Mouse (Mus musculus): ENCODE results near the gene Pdxk. TPM values are rescaled to one million over a fixed set of nuclear protein-coding genes. Genes with fewer than 3 reads are reported as not detected.

Gene Pdxk
- polyA plus RNA-seq, 1 experiment from 2014 or later, result 19.2 TPM

GRCm38 (mm10) chr10:78470582-78471313, 6.0 kb upstream of the Pdxk start:
- peaks cover 10% of the 10 kb centered on the region for H3K4me1 ChIP-seq (replicated peaks)
- no peaks in the 10 kb centered on the region for H3K36me3 ChIP-seq
- H3K27me3 ChIP-seq, result peaks cover 5% of the 10 kb centered on the region; the same call in 1 of the 2 replicates
- H3K4me3 ChIP-seq, result no peak overlapping the region; the same call in 1 of the 2 replicates
- H3K9me3 ChIP-seq, result no peaks in the 10 kb centered on the region
- peak overlapping the region; percentile 2; the same call in 1 of the 2 replicates for H3K27ac ChIP-seq
- peak overlapping the region; percentile 23 for H3K4me2 ChIP-seq
- peak; percentile 75 for ATAC-seq (ENCODE audit: low FRiP score)
- WGBS, result 17% methylated on average over 15 of the region's 15 CpGs
- no peak overlapping the region for H3K9ac ChIP-seq

GRCm38 (mm10) chr10:78467761-78468310, 3.1 kb upstream of the Pdxk start:
- Histone ChIP-seq H3K27me3 (peaks cover 10% of the 10 kb centered on the region; the same call in 1 of the 2 replicates), H3K9ac (no peak overlapping the region), H3K4me2 (no peak overlapping the region), H3K4me1 (replicated peaks) (peaks cover 25% of the 10 kb centered on the region), H3K9me3 (no peaks in the 10 kb centered on the region), H3K27ac (no peak overlapping the region), H3K4me3 (no peak overlapping the region), H3K36me3 (no peaks in the 10 kb centered on the region)
- ATAC-seq (ENCODE audit: low FRiP score), result no peak
- 45% methylated on average over 2 of the region's 2 CpGs for WGBS

- Histone ChIP-seq H3K9me3 (no peaks in the 10 kb centered on the region), H3K36me3 (no peaks in the 10 kb centered on the region), H3K4me1 (replicated peaks) (peaks cover 25% of the 10 kb centered on the region), H3K27ac (no peak overlapping the region), H3K4me2 (no peak overlapping the region), H3K27me3 (peaks cover 10% of the 10 kb centered on the region; the same call in 1 of the 2 replicates), H3K9ac (no peak overlapping the region), H3K4me3 (no peak overlapping the region)
- WGBS, result 84% methylated on average over 9 of the region's 9 CpGs
- ATAC-seq (ENCODE audit: low FRiP score), result no peak
Observed at GRCm38 (mm10) chr10:78466647-78467046, 1.9 kb upstream of the Pdxk start.

GRCm38 (mm10) chr10:78465472-78465871, 697 bp upstream of the Pdxk start:
- no peak for ATAC-seq (ENCODE audit: low FRiP score)
- Histone ChIP-seq H3K27me3 (peaks cover 10% of the 10 kb centered on the region; the same call in 1 of the 2 replicates), H3K27ac (no peak overlapping the region), H3K4me1 (replicated peaks) (peaks cover 20% of the 10 kb centered on the region), H3K36me3 (no peaks in the 10 kb centered on the region), H3K9ac (no peak overlapping the region), H3K9me3 (no peaks in the 10 kb centered on the region), H3K4me2 (peak overlapping the region; percentile 99), H3K4me3 (no peak overlapping the region)
- 80% methylated on average over 3 of the region's 3 CpGs for WGBS

GRCm38 (mm10) chr10:78464201-78464791, 479 bp downstream of the Pdxk start:
- Histone ChIP-seq H3K4me1 (replicated peaks) (peaks cover 21% of the 10 kb centered on the region), H3K9ac (peak overlapping the region; percentile 83), H3K27me3 (peaks cover 10% of the 10 kb centered on the region; the same call in 1 of the 2 replicates), H3K4me2 (peak overlapping the region; percentile 99), H3K4me3 (peak overlapping the region; percentile 73), H3K9me3 (no peaks in the 10 kb centered on the region), H3K27ac (peak overlapping the region; percentile 72), H3K36me3 (no peaks in the 10 kb centered on the region)
- ATAC-seq (ENCODE audit: low FRiP score), result peak; percentile 66
- 2% methylated on average over 32 of the region's 32 CpGs for WGBS

- WGBS, result 90% methylated on average over 3 of the region's 3 CpGs
Observed at GRCm38 (mm10) chr10:78463769-78464167, 1.0 kb downstream of the Pdxk start.

GRCm38 (mm10) chr10:78462945-78463768, 1.6 kb downstream of the Pdxk start:
- ATAC-seq (ENCODE audit: low FRiP score), result no peak
- Histone ChIP-seq H3K4me1 (replicated peaks) (peaks cover 31% of the 10 kb centered on the region), H3K9ac (peak overlapping the region; percentile 83), H3K36me3 (no peaks in the 10 kb centered on the region), H3K27ac (no peak overlapping the region), H3K27me3 (peaks cover 10% of the 10 kb centered on the region; the same call in 1 of the 2 replicates), H3K4me2 (peak overlapping the region; percentile 99), H3K9me3 (no peaks in the 10 kb centered on the region), H3K4me3 (peak overlapping the region; percentile 73; the same call in 1 of the 2 replicates)
- WGBS, result 86% methylated on average over 8 of the region's 8 CpGs

More at GRCm38 (mm10) chr10:78463769-78464167, 1.0 kb downstream of the Pdxk start:
- peak overlapping the region; percentile 73 for H3K4me3 ChIP-seq
- peaks cover 25% of the 10 kb centered on the region for H3K4me1 ChIP-seq (replicated peaks)
- no peaks in the 10 kb centered on the region for H3K36me3 ChIP-seq
- H3K4me2 ChIP-seq, result peak overlapping the region; percentile 99
- H3K9ac ChIP-seq, result peak overlapping the region; percentile 83
- peaks cover 10% of the 10 kb centered on the region; the same call in 1 of the 2 replicates for H3K27me3 ChIP-seq
- H3K27ac ChIP-seq, result no peak overlapping the region
- no peak for ATAC-seq (ENCODE audit: low FRiP score)
- no peaks in the 10 kb centered on the region for H3K9me3 ChIP-seq

- peaks cover 45% of the 10 kb centered on the region for H3K4me1 ChIP-seq (replicated peaks)
Observed at GRCm38 (mm10) chr10:78461767-78462166, 3.0 kb downstream of the Pdxk start.

GRCm38 (mm10) chr10:78460463-78460862, 4.3 kb downstream of the Pdxk start:
- H3K4me3 ChIP-seq, result no peak overlapping the region
- no peak overlapping the region for H3K27ac ChIP-seq
- no peaks in the 10 kb centered on the region for H3K9me3 ChIP-seq
- H3K27me3 ChIP-seq, result peaks cover 10% of the 10 kb centered on the region; the same call in 1 of the 2 replicates
- H3K4me2 ChIP-seq, result no peak overlapping the region
- H3K36me3 ChIP-seq, result no peaks in the 10 kb centered on the region
- no peak for ATAC-seq (ENCODE audit: low FRiP score)
- no peak overlapping the region for H3K9ac ChIP-seq
- 50% methylated on average over 5 of the region's 5 CpGs for whole genome bisulfite sequencing
- peaks cover 47% of the 10 kb centered on the region for H3K4me1 ChIP-seq (replicated peaks)

More at GRCm38 (mm10) chr10:78461767-78462166, 3.0 kb downstream of the Pdxk start:
- Histone ChIP-seq H3K4me3 (no peak overlapping the region), H3K27ac (no peak overlapping the region), H3K9ac (no peak overlapping the region), H3K9me3 (no peaks in the 10 kb centered on the region), H3K36me3 (no peaks in the 10 kb centered on the region), H3K27me3 (peaks cover 10% of the 10 kb centered on the region; the same call in 1 of the 2 replicates), H3K4me2 (no peak overlapping the region)
- WGBS, result 76% methylated on average over 4 of the region's 4 CpGs
- no peak for ATAC-seq (ENCODE audit: low FRiP score)

- Histone ChIP-seq H3K36me3 (no peaks in the 10 kb centered on the region), H3K27me3 (0 out of 2 replicates have a peak, but pooled peaks cover 6% of the 10 kb centered on the region), H3K27ac (no peak overlapping the region), H3K9ac (peak overlapping the region; percentile 39; the same call in 1 of the 2 replicates), H3K4me3 (no peak overlapping the region), H3K4me1 (replicated peaks) (peaks cover 43% of the 10 kb centered on the region), H3K9me3 (no peaks in the 10 kb centered on the region), H3K4me2 (no peak overlapping the region)
- 64% methylated on average over 5 of the region's 5 CpGs for WGBS
- ATAC-seq (ENCODE audit: low FRiP score), result peak; percentile 26; the same call in 1 of the 2 replicates
Observed at GRCm38 (mm10) chr10:78458348-78459111, 6.2 kb downstream of the Pdxk start.
